Mouse (Mus musculus) cerebellum, postnatal 4 days (tissue): Measurements from ENCODE around the gene Pawr.
"Not testable (repeated sequence)": the region's sequence is repeated elsewhere in the genome, so short reads cannot be mapped to it uniquely, and the experiment has no call there.

Experiments
- DNase-seq, 2 experiments: peaks; one replicate each; pipeline ENCODE4 v3.0.0; 2022; ENCODE audit warnings: low spot score in 2 of 2, mixed read lengths in 1 of 2

Gene Pawr

GRCm38 (mm10) chr10:108440251-108440650 lies 108.3 kb downstream of the Pawr start:
- not testable (repeated sequence) for DNase-seq

GRCm38 (mm10) chr10:108443931-108444876 lies 112.3 kb downstream of the Pawr start:
- DNase-seq = no peak

DNA sequence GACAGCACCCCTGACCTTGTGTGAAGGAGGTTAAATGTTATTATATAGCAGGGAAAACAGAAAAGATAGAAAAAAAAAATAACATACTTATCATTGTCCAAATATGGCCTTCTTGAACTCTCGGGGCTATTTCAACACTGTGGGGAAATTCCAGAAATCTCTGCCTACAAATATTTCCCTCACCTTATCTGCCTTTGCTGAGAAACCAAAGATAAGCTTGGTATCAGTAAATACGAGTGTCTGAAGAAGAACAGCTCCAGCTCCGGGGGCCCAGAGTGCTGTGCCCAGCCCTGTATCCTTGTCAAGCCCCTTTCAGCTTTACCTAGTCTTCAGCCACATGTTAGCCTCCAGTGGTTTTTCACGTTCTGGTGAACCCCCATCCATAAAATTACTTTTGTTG lies 113.2 kb downstream of the Pawr start:
- no peak for DNase-seq

DNA sequence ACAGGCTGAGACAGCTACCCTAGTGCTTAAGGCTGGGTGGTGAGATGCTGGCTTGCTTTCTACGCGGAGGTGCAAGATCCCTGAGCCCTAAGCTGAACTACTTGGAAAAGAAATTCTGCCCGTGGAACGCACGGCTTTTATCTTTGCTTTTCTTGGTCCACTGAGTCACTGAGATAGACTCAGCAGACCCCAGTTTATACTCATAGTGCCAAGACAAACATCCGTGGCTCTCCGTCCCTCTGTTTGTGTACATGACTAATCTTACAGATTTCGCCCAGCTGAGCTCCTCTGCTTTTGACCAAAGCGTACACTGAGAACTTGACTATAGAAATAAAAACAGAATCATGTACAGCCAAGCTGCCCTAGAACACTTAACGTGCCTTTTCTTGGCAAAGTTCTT lies 113.7 kb downstream of the Pawr start:
- no peak for DNase-seq

DNA sequence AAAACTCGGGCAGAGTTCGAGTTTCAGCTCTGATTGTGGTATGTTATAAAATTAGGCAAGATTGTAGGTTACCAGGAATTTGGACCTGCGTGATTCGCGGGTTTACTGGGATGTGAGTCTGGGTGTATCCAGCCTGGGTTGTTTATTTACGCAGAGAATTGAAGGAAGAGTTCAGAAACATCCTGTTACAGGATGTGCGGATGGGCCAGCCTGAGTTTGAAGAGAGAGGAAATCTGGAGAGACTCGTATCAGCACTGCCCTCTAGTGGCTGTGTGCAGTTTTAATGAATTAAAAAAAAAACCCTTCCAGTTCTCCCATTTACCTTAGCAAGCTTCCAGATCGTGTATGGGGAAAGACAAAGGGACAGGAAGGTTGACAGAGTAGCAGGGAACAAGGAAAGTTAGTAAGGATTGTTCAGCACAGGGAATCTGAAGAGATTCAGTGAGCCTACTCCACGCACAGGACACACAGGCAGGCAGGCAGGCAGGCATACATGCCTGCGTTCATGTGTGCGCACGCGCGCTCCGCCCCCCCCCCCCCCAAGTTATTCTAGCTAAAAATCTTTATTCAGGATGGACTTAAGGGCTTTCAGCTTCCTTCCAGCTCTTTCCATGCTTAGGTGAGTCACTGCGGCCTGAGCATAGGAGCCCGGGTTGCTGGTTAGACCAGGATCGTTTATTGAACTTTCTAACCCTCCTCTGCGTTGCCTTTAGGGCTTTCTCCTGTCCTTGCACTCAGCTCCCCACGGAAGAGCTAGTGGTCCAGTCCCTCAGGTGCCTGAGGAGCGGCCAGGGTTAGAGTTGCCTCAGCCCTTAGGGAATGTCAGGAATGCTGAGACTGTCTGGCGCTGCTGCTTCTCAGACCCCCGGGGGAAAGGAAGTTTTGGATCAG lies 114.4 kb downstream of the Pawr start:
- DNase-seq = peak in 1 of 2 experiments; percentile 46

DNA sequence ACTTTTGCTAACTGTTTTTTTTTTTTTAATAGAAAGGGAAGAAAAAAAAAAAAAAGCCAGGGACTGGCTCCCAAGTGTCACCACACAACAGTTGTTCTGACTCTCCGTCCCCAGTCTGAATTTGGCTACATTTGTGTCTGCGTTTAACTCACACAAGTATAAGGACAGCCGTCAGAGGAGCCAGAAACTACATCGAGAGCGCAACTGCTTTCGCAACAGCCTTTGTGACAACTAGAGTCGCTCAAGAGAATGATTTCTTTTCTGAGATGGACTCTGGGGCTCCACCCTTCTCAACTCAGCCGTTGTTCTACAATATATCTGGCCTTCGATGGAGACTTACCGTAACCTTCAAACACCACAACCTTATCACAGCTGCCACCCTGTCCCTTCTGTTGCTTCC lies 115.3 kb downstream of the Pawr start:
- no peak for DNase-seq

DNA sequence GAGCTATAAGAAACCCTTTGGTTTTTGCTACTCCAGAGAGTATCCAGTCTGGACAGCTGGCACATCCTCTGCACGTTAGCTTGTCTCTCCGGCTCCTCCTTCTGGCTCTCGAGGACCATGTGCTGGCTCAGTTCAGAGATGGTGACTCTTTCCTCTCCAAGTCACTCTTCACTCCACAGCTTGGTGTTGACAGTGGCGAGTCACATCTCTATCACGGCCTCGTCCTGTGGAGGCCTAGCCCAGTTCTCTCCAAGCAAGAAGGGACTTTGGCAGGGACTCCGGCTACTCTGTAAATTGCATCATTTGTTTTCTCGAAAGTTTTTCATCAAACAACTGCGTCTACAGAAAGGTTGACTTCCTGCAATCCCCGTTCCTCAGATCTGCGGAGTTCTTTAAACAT lies 116.5 kb downstream of the Pawr start:
- no peak for DNase-seq

DNA sequence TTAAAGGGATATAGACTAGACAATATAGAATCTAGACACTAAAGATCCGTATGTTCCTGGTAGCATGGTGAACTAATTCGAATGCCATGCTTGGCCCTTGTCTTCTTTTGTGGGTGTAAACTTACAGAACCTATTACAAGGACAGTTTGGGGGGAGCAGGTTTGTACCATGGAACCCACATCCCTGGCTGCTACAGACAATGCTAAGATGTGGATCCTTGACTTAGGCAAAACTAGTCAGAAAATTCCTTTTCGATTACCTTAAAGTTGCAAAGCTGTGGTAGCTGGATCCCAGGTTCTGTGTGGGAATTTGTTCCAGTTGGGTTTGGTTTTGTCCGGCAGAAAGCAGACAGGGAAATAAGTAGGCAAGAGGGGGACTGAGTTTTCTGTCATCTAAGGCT lies 118.5 kb downstream of the Pawr start:
- DNase-seq = no peak

DNA sequence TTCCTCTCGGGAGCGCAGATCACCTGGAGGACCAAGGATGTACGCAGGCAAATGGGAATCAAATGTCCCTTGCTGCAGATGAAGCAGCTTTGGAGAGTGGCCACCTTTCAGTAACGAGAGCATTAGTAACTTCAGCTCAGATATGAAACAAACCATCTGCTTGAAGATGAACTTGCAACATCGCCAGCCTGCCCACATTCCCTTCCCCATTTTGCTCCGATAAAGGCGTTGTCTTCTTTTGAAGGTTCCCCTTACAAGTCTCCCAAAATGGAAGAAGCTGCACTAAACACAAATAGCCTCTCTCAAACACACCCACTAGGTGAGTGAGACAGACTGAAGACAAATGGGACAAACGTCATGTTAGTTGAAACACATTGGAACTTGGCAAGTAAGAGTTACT lies 119.6 kb downstream of the Pawr start:
- DNase-seq = no peak

- no peak for DNase-seq
Measured at GRCm38 (mm10) chr10:108452421-108452820, 120.5 kb downstream of the Pawr start.

- DNase-seq = no peak
Measured at GRCm38 (mm10) chr10:108453561-108453960, 121.6 kb downstream of the Pawr start.

GRCm38 (mm10) chr10:108454691-108455117 lies 122.8 kb downstream of the Pawr start:
- DNase-seq = no peak

- DNase-seq = no peak
Measured at GRCm38 (mm10) chr10:108455204-108455603, 123.3 kb downstream of the Pawr start.

DNA sequence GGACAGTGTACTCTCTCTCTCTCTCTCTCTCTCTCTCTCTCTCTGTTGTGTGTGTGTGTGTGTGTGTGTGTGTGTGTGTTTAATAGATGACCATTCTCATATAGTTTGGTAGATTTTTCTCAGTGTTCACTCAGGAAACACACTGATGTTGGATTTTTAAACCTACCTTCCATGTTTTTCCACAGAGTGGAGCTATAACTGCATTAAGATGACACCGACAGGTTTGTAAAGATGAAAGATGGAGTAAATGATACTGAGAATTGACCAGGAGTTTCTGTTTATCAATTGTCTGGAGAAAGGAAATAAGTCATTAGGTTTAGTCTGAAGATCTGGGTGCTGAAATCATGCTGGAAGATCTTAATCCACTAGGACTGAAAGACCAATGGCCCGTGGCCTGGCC lies 124.0 kb downstream of the Pawr start:
- no peak for DNase-seq

- no peak for DNase-seq
Measured at GRCm38 (mm10) chr10:108457054-108457453, 125.1 kb downstream of the Pawr start.

GRCm38 (mm10) chr10:108461862-108462261 lies 129.9 kb downstream of the Pawr start:
- no peak for DNase-seq
